16 mouse cellular contexts compared by ENCODE assay signal in the genomic region with DNA sequence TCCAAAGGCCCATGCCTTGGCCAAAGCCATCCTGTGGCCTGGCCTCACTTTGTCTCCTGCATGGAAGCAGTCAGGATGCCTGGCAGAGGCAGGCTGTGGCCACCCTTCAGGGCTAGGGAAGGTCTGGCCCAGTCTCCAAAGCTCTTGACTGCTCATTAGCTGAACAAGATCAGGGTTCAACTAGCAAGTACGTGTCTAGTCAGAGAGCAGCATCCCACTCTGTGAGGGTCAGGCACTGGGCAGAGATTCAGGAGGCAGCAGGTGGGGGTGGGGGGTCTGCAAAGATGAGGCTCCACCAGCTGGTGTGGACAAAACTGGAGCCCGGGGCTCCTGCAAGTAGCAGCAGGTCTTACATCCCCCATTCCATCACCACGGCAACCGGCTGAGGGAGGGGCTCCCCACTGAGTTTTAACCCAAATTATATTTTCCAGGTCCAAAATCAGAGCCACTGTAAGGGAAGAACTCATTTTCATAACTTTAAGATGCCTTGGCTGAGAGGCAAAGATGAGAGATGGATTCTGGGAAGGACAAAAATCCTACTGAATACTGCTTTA. TPM values are rescaled to one million over a fixed set of nuclear protein-coding genes. Genes with fewer than 3 reads are reported as not detected.
DNase-seq lines count a peak whose midpoint lies in the region; ATAC-seq and TF ChIP-seq lines count a peak whose summit lies in the region.
"Had no signal": no experiment of that assay in that cellular context is flagged by ENCODE, and none has a peak within 500 bp of the region (broad histone marks: within the 10 kb centered on the region; RNA-seq: fewer than 3 reads in every experiment).

No protein-coding gene starts in this region.

- peak overlapping the region; percentile 57; the same call in 1 of the 2 replicates for H3K27ac ChIP-seq in midbrain, embryonic 10.5 days (replicated peaks)
- H3K27ac ChIP-seq: kidney, embryonic 15.5 days; limb, embryonic 15.5 days; lung, embryonic 15.5 days; midbrain, embryonic 12.5 days had no signal

- TF ChIP-seq POLR2A in brain, embryonic 14.5 days (IDR thresholded peaks at IDR 0.05; ENCODE audit: borderline replicate concordance, extremely low read depth, insufficient read depth, insufficient read length, poor library complexity, severe bottlenecking): no peak

- no peak overlapping the region for H3K4me3 ChIP-seq in midbrain, embryonic 10.5 days
- H3K4me3 ChIP-seq: kidney, embryonic 15.5 days; limb, embryonic 15.5 days; lung, embryonic 15.5 days; midbrain, embryonic 12.5 days had no signal

- no peaks in the 10 kb centered on the region for H3K9me3 ChIP-seq in midbrain, embryonic 10.5 days (replicated peaks)
- H3K9me3 ChIP-seq: kidney, embryonic 15.5 days; limb, embryonic 15.5 days; lung, embryonic 15.5 days; midbrain, embryonic 12.5 days had no signal

- peak; percentile 20 to 35 for DNase-seq in frontal cortex, postnatal 10 days (ENCODE audit: low spot score in 2 of 2)
- no peak for DNase-seq in frontal cortex, postnatal 14 days (ENCODE audit: low spot score in 2 of 2)
- DNase-seq in brain, embryonic 14.5 days (ENCODE audit: low read depth): peak; percentile 49
- DNase-seq in cerebellum, adult 9-10 months: peak; percentile 94
- DNase-seq in midbrain, embryonic 10.5 days (ENCODE audit: low spot score): peak; percentile 33
- DNase-seq in kidney, adult 18-20 months: no peak
- no peak for DNase-seq in layer of hippocampus, adult 18-20 months (ENCODE audit: low spot score in 2 of 2)
- DNase-seq: adrenal gland, adult 8-10 months; heart, adult 11 months had no signal

- peaks cover 10% of the 10 kb centered on the region; the same call in 1 of the 2 replicates for H3K27me3 ChIP-seq in midbrain, embryonic 10.5 days (ENCODE audit: low read depth, poor library complexity, severe bottlenecking)
- H3K27me3 ChIP-seq: kidney, embryonic 15.5 days; limb, embryonic 15.5 days; lung, embryonic 15.5 days had no signal

- H3K4me1 ChIP-seq in midbrain, embryonic 10.5 days: peaks cover 13% of the 10 kb centered on the region
- H3K4me1 ChIP-seq: kidney, embryonic 15.5 days; limb, embryonic 15.5 days; lung, embryonic 15.5 days had no signal

- H3K36me3 ChIP-seq in midbrain, embryonic 10.5 days: no peaks in the 10 kb centered on the region
- H3K36me3 ChIP-seq: kidney, embryonic 15.5 days; limb, embryonic 15.5 days; lung, embryonic 15.5 days; midbrain, embryonic 12.5 days had no signal

- no peak for TF ChIP-seq CTCF in brain, embryonic 14.5 days (IDR thresholded peaks at IDR 0.05; ENCODE audit: borderline replicate concordance, extremely low read depth, insufficient read depth, insufficient read length)

- no peak for ATAC-seq in megakaryocyte, adult 5-6 weeks (ENCODE audit: poor library complexity, severe bottlenecking)
- ATAC-seq: CD4-positive, CD25-positive, alpha-beta regulatory T cell, adult 4 months had no signal

- 43% methylated on average over 4 of the region's 4 CpGs for WGBS in midbrain, embryonic 10.5 days

RNA-seq across cellular contexts. Expression of a gene that starts 5.7 kb away (rescaled TPM):
- 41.7 and 54.6 TPM in 2 replicates for polyA plus RNA-seq in brain, embryonic 14.5 days (2012; rRNA removed)
- 95.4 and 137 TPM in 2 replicates for polyA plus RNA-seq in midbrain, embryonic 10.5 days (2016; fragmentation: Nextera tagmentation; extraction: Ambion mirVana)
- not detected in 2 replicates for total RNA-seq in megakaryocyte, adult 5-6 weeks (2015)
- total RNA-seq in megakaryocyte, adult 5-6 weeks (2017): not detected in 2 replicates
- total RNA-seq in layer of hippocampus, adult 18-20 months (2021): under 1 TPM; 0.18 to 0.22 TPM
- total RNA-seq: adrenal gland, adult 8-10 months; heart, postnatal 25 days had no signal
- polyA plus RNA-seq: CD4-positive, CD25-positive, alpha-beta regulatory T cell, adult 4 months; limb, embryonic 15.5 days had no signal

Comparison
In these comparisons a context has a peak if more than half of its experiments do, and no peak if none do; other contexts are left out.
1. DNase-seq: peak in frontal cortex, postnatal 10 days (2 of 2), brain, embryonic 14.5 days (single experiment), cerebellum, adult 9-10 months (single experiment) and midbrain, embryonic 10.5 days (single experiment); none in frontal cortex, postnatal 14 days (0 of 2), kidney, adult 18-20 months (single experiment) and layer of hippocampus, adult 18-20 months (0 of 2).